Mouse (Mus musculus): ENCODE measurements around the gene 4931409K22Rik. TPM values are rescaled to one million over a fixed set of nuclear protein-coding genes. Genes with fewer than 3 reads are reported as not detected.
A peak's percentile ranks its signal among the peaks of the same experiment; 100 is the strongest.

The 4931409K22Rik gene
- polyA plus RNA-seq (2016; fragmentation: Nextera tagmentation; extraction: Ambion mirVana): 0.05 TPM in 1 of 2 replicates, not detected in the other

- Histone ChIP-seq H3K27me3 (ENCODE audit: low read depth, poor library complexity, severe bottlenecking) (peaks cover 6% of the 10 kb centered on the region; the same call in 1 of the 2 replicates), H3K4me1 (no peaks in the 10 kb centered on the region), H3K27ac (replicated peaks) (no peak within 1 kb of the TSS), H3K4me3 (no peak within 1 kb of the TSS), H3K9me3 (replicated peaks) (no peaks in the 10 kb centered on the region), H3K36me3 (no peaks in the 10 kb centered on the region)
- 82% methylated on average over 2 of the region's 2 CpGs for WGBS
- DNase-seq (ENCODE audit: low spot score): no peak
These were observed at the start of gene 4931409K22Rik for GRCm38 (mm10) chr5:24556709-24557108. Gene 4931409K22Rik, minus strand, starts transcription at chr5:24556809.

- WGBS: 18% methylated on average over 14 of the region's 14 CpGs
- Histone ChIP-seq H3K4me1 (peaks cover 73% of the 10 kb centered on the region), H3K36me3 (no peaks in the 10 kb centered on the region), H3K27ac (replicated peaks) (peak overlapping the region; percentile 97), H3K9me3 (replicated peaks) (no peaks in the 10 kb centered on the region), H3K4me3 (peak overlapping the region; percentile 75), H3K27me3 (ENCODE audit: low read depth, poor library complexity, severe bottlenecking) (peaks cover 41% of the 10 kb centered on the region)
- no peak for DNase-seq (ENCODE audit: low spot score)
These were observed 49.5 kb upstream of the 4931409K22Rik start for GRCm38 (mm10) chr5:24605980-24606665.

- Histone ChIP-seq H3K4me3 (peak overlapping the region; percentile 75), H3K9me3 (replicated peaks) (no peaks in the 10 kb centered on the region), H3K4me1 (peaks cover 80% of the 10 kb centered on the region), H3K36me3 (no peaks in the 10 kb centered on the region), H3K27ac (replicated peaks) (peak overlapping the region; percentile 97), H3K27me3 (ENCODE audit: low read depth, poor library complexity, severe bottlenecking) (peaks cover 47% of the 10 kb centered on the region)
- DNase-seq (ENCODE audit: low spot score): peak; percentile 41
- 12% methylated on average over 6 of the region's 6 CpGs for WGBS
These were observed 48.8 kb upstream of the 4931409K22Rik start for GRCm38 (mm10) chr5:24605321-24605979.

- Histone ChIP-seq H3K27ac (replicated peaks) (peak overlapping the region; percentile 97), H3K4me3 (peak overlapping the region; percentile 75), H3K4me1 (peaks cover 84% of the 10 kb centered on the region), H3K36me3 (no peaks in the 10 kb centered on the region), H3K9me3 (replicated peaks) (no peaks in the 10 kb centered on the region), H3K27me3 (ENCODE audit: low read depth, poor library complexity, severe bottlenecking) (peaks cover 55% of the 10 kb centered on the region)
- peak; percentile 94 for DNase-seq (ENCODE audit: low spot score)
- under 1% methylated on average over 46 of the region's 46 CpGs for WGBS
These were observed 48.1 kb upstream of the 4931409K22Rik start for GRCm38 (mm10) chr5:24604656-24605100.

GRCm38 (mm10) chr5:24604080-24604655 is 47.6 kb upstream of the 4931409K22Rik start:
- peaks cover 60% of the 10 kb centered on the region for H3K27me3 ChIP-seq (ENCODE audit: low read depth, poor library complexity, severe bottlenecking)

GRCm38 (mm10) chr5:24603431-24604010 is 46.9 kb upstream of the 4931409K22Rik start:
- 54% methylated on average over 8 of the region's 8 CpGs for WGBS
- Histone ChIP-seq H3K27me3 (ENCODE audit: low read depth, poor library complexity, severe bottlenecking) (peaks cover 63% of the 10 kb centered on the region), H3K27ac (replicated peaks) (peak overlapping the region; percentile 97), H3K4me3 (peak overlapping the region; percentile 75), H3K9me3 (replicated peaks) (no peaks in the 10 kb centered on the region), H3K36me3 (no peaks in the 10 kb centered on the region), H3K4me1 (peaks cover 94% of the 10 kb centered on the region)
- DNase-seq (ENCODE audit: low spot score): no peak

More at GRCm38 (mm10) chr5:24604080-24604655, 47.6 kb upstream of the 4931409K22Rik start:
- DNase-seq (ENCODE audit: low spot score): no peak
- H3K36me3 ChIP-seq: no peaks in the 10 kb centered on the region
- peak overlapping the region; percentile 97 for H3K27ac ChIP-seq (replicated peaks)
- no peaks in the 10 kb centered on the region for H3K9me3 ChIP-seq (replicated peaks)
- peak overlapping the region; percentile 75 for H3K4me3 ChIP-seq
- peaks cover 89% of the 10 kb centered on the region for H3K4me1 ChIP-seq
- 20% methylated on average over 12 of the region's 12 CpGs for WGBS

- WGBS: under 1% methylated on average over 16 of the region's 16 CpGs
- Histone ChIP-seq H3K27ac (replicated peaks) (peak overlapping the region; percentile 97), H3K9me3 (replicated peaks) (no peaks in the 10 kb centered on the region), H3K27me3 (ENCODE audit: low read depth, poor library complexity, severe bottlenecking) (peaks cover 69% of the 10 kb centered on the region), H3K4me1 (peaks cover 96% of the 10 kb centered on the region), H3K4me3 (peak overlapping the region; percentile 75), H3K36me3 (no peaks in the 10 kb centered on the region)
- DNase-seq (ENCODE audit: low spot score): peak; percentile 81
These were observed 46.2 kb upstream of the 4931409K22Rik start for GRCm38 (mm10) chr5:24602751-24603343.

GRCm38 (mm10) chr5:24601911-24602750 is 45.5 kb upstream of the 4931409K22Rik start:
- Histone ChIP-seq H3K4me1 (peaks cover 94% of the 10 kb centered on the region), H3K27ac (replicated peaks) (peak overlapping the region; percentile 97), H3K4me3 (peak overlapping the region; percentile 75), H3K9me3 (replicated peaks) (no peaks in the 10 kb centered on the region), H3K36me3 (no peaks in the 10 kb centered on the region), H3K27me3 (ENCODE audit: low read depth, poor library complexity, severe bottlenecking) (peaks cover 65% of the 10 kb centered on the region)
- peak; percentile 86 for DNase-seq (ENCODE audit: low spot score)
- WGBS: under 1% methylated on average over 73 of the region's 73 CpGs

GRCm38 (mm10) chr5:24601071-24601835 is 44.6 kb upstream of the 4931409K22Rik start:
- Histone ChIP-seq H3K27ac (replicated peaks) (peak overlapping the region; percentile 97), H3K27me3 (ENCODE audit: low read depth, poor library complexity, severe bottlenecking) (peaks cover 57% of the 10 kb centered on the region)

GRCm38 (mm10) chr5:24600236-24600635 is 43.6 kb upstream of the 4931409K22Rik start:
- H3K9me3 ChIP-seq (replicated peaks): no peaks in the 10 kb centered on the region
- DNase-seq (ENCODE audit: low spot score): no peak
- H3K27me3 ChIP-seq (ENCODE audit: low read depth, poor library complexity, severe bottlenecking): peaks cover 53% of the 10 kb centered on the region
- no peak overlapping the region for H3K27ac ChIP-seq (replicated peaks)
- peaks cover 3% of the 10 kb centered on the region for H3K36me3 ChIP-seq
- H3K4me3 ChIP-seq: peak overlapping the region; percentile 75
- 62% methylated on average over 2 of the region's 2 CpGs for WGBS
- peaks cover 94% of the 10 kb centered on the region for H3K4me1 ChIP-seq

More at GRCm38 (mm10) chr5:24601071-24601835, 44.6 kb upstream of the 4931409K22Rik start:
- Histone ChIP-seq H3K9me3 (replicated peaks) (no peaks in the 10 kb centered on the region), H3K36me3 (no peaks in the 10 kb centered on the region), H3K4me1 (peaks cover 94% of the 10 kb centered on the region), H3K4me3 (peak overlapping the region; percentile 75)
- no peak for DNase-seq (ENCODE audit: low spot score)
- WGBS: 1% methylated on average over 33 of the region's 33 CpGs

GRCm38 (mm10) chr5:24599137-24599536 is 42.5 kb upstream of the 4931409K22Rik start:
- Histone ChIP-seq H3K4me3 (peak overlapping the region; percentile 60), H3K27me3 (ENCODE audit: low read depth, poor library complexity, severe bottlenecking) (peaks cover 58% of the 10 kb centered on the region), H3K4me1 (peaks cover 90% of the 10 kb centered on the region), H3K27ac (replicated peaks) (peak overlapping the region; percentile 83), H3K9me3 (replicated peaks) (no peaks in the 10 kb centered on the region), H3K36me3 (peaks cover 14% of the 10 kb centered on the region)
- DNase-seq (ENCODE audit: low spot score): no peak
- WGBS: 11% methylated on average over 8 of the region's 8 CpGs
